Mouse (Mus musculus) thymus, postnatal 36 days (tissue): ENCODE results near the gene Tfec.

Experiments
- DNase-seq, 2 experiments: peaks; one replicate each; pipeline ENCODE4 v3.0.0; 2022; ENCODE audit warnings: mixed read lengths in 2 of 2

Gene Tfec

GRCm38 (mm10) chr6:16898251-16898862, at the start of gene Tfec:
TSS of gene Tfec (minus strand) at chr6:16898441.
- DNase-seq: no peak

- no peak for DNase-seq
Measured at GRCm38 (mm10) chr6:16947837-16948236, 49.6 kb upstream of the Tfec start.

- no peak for DNase-seq
Measured at GRCm38 (mm10) chr6:16943513-16943912, 45.3 kb upstream of the Tfec start.

GRCm38 (mm10) chr6:16942433-16942832, 44.2 kb upstream of the Tfec start:
- no peak for DNase-seq

GRCm38 (mm10) chr6:16931059-16931458, 32.8 kb upstream of the Tfec start:
- DNase-seq: no peak

- DNase-seq: no peak
Measured at GRCm38 (mm10) chr6:16920111-16920656, 21.9 kb upstream of the Tfec start.

- DNase-seq: no peak
Measured at GRCm38 (mm10) chr6:16891819-16892218, 6.4 kb downstream of the Tfec start.

GRCm38 (mm10) chr6:16883537-16884307, 14.5 kb downstream of the Tfec start:
- DNase-seq: no peak

GRCm38 (mm10) chr6:16874021-16874542, 24.2 kb downstream of the Tfec start:
- DNase-seq: no peak

- DNase-seq: no peak
Measured at GRCm38 (mm10) chr6:16870067-16870466, 28.2 kb downstream of the Tfec start.

- no peak for DNase-seq
Measured at GRCm38 (mm10) chr6:16868314-16868713, 29.9 kb downstream of the Tfec start.

GRCm38 (mm10) chr6:16862753-16863508, 35.3 kb downstream of the Tfec start:
- no peak for DNase-seq

- no peak for DNase-seq
Measured at GRCm38 (mm10) chr6:16862050-16862449, 36.2 kb downstream of the Tfec start.

GRCm38 (mm10) chr6:16855879-16856545, 42.2 kb downstream of the Tfec start:
- no peak for DNase-seq

- no peak for DNase-seq
Measured at GRCm38 (mm10) chr6:16854977-16855376, 43.3 kb downstream of the Tfec start.

- DNase-seq: no peak
Measured at GRCm38 (mm10) chr6:16846521-16846920, 51.7 kb downstream of the Tfec start.

GRCm38 (mm10) chr6:16835631-16836030, 62.6 kb downstream of the Tfec start:
- DNase-seq: no peak

GRCm38 (mm10) chr6:16828304-16828703, 69.9 kb downstream of the Tfec start:
- no peak for DNase-seq

- DNase-seq: no peak
Measured at GRCm38 (mm10) chr6:16821985-16822384, 76.3 kb downstream of the Tfec start.

- no peak for DNase-seq
Measured at GRCm38 (mm10) chr6:16806302-16806701, 91.9 kb downstream of the Tfec start.

- DNase-seq: no peak
Measured at GRCm38 (mm10) chr6:16797669-16798068, 100.6 kb downstream of the Tfec start.

GRCm38 (mm10) chr6:16796914-16797313, 101.3 kb downstream of the Tfec start:
- DNase-seq: no peak

GRCm38 (mm10) chr6:16794036-16794435, 104.2 kb downstream of the Tfec start:
- DNase-seq: no peak
